Mouse (Mus musculus) neural tube, embryonic 11.5 days (tissue): ENCODE results near the gene Fyn. TPM values are rescaled to one million over a fixed set of nuclear protein-coding genes. Genes with fewer than 3 reads are reported as not detected.

ENCODE experiments used
- ATAC-seq: fragments of 200-750 bp; cut with Nextera tagmentation; 2 replicates; pipeline ENCODE4 v1.8.0; 2017; ENCODE audit warnings: moderate number of reproducible peaks, mild to moderate bottlenecking, moderate TSS enrichment, moderate library complexity; ENCODE audit not compliant: insufficient read depth, low FRiP score, low TSS enrichment
- DNase-seq: peaks from one replicate; pipeline ENCODE4 v3.0.0-alpha.2; 2015; ENCODE audit warnings: low spot score
- H3K27ac ChIP-seq: fragments of 300-500 bp; sonication (generic); 2 replicates; pipeline ENCODE4 v1.5.1; 2014; ENCODE audit warnings: low read depth, mild to moderate bottlenecking, low read length
- H3K27me3 ChIP-seq: fragments of 300-500 bp; sonication (generic); 2 replicates; pipeline ENCODE4 v1.6.1; 2014; ENCODE audit warnings: mild to moderate bottlenecking, low read length, mixed read lengths; ENCODE audit not compliant: control insufficient read depth, insufficient read depth
- H3K36me3 ChIP-seq: fragments of 300-500 bp; sonication (generic); 2 replicates; pipeline ENCODE4 v1.6.1; 2014; ENCODE audit warnings: mild to moderate bottlenecking, low read length, moderate library complexity, mixed read lengths; ENCODE audit not compliant: control insufficient read depth, insufficient read depth
- H3K4me1 ChIP-seq: fragments of 300-500 bp; sonication (generic); 2 replicates; pipeline ENCODE4 v1.6.1; 2014; ENCODE audit warnings: low read length, mixed read lengths; ENCODE audit not compliant: control insufficient read depth, insufficient read depth
- H3K4me2 ChIP-seq: fragments of 300-500 bp; sonication (generic); 2 replicates; pipeline ENCODE4 v1.6.1; 2014; ENCODE audit warnings: low read depth, mild to moderate bottlenecking, moderate library complexity
- H3K4me3 ChIP-seq: fragments of 300-500 bp; sonication (generic); 2 replicates; pipeline ENCODE4 v1.5.1; 2014; ENCODE audit warnings: low read depth, low read length
- H3K9ac ChIP-seq: fragments of 300-500 bp; sonication (generic); 2 replicates; pipeline ENCODE4 v1.6.1; 2014; ENCODE audit warnings: mild to moderate bottlenecking, low read length
- H3K9me3 ChIP-seq: fragments of 300-500 bp; sonication (generic); 2 replicates; pipeline ENCODE4 v1.6.1; 2016; ENCODE audit warnings: low read length; ENCODE audit not compliant: control insufficient read depth
- WGBS: fragments of 180-500 bp; shearing (Covaris S2); extraction: QIAGEN DNeasy Blood & Tissue Kit; methylation state at CpG from one replicate; pipeline ENCODE4 v1.1.7; 2014; 5-methylcytosine and 5-hydroxymethylcytosine counted together
- polyA plus RNA-seq: library from polyadenylated mRNA; unstranded; fragments of >200 nt; fragmentation: Nextera tagmentation; extraction: Ambion mirVana; gene quantifications from 2 replicates; pipeline ENCODE4 v1.2.1, GENCODE M21; 2014

Gene Fyn
- polyA plus RNA-seq, 1 experiment from 2014 or later: 66.0 TPM

GRCm38 (mm10) chr10:39589765-39590546, 221.3 kb downstream of the Fyn start:
- H3K27me3 ChIP-seq: no peaks in the 10 kb centered on the region
- no peak for DNase-seq

DNA sequence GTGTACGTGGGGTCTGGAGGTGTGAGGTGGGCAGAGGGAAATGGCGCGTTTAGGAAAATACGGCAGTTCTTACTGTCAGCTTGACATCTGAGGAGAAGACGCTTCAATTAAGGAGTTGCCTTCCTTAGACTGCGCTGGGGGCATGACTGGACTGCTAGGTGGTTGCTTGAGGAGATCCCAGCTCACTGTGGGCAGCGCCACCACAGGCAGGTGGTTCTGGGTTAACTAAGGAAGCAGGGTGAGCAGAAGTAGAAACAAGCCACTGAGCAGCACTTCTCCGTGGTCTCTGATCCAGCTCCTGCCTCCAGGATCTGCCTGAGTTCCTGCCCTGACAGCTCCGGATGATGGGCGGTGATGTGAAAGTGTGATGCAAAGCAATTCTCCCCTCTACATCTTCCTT, 222.0 kb downstream of the Fyn start:
- no peak for DNase-seq
- Histone ChIP-seq H3K27me3 (no peaks in the 10 kb centered on the region), H3K27ac (no peak overlapping the region), H3K36me3 (no peaks in the 10 kb centered on the region), H3K9ac (no peak overlapping the region), H3K4me3 (no peak overlapping the region), H3K9me3 (0 out of 2 replicates have a peak, but pooled peaks cover 6% of the 10 kb centered on the region), H3K4me2 (no peak overlapping the region), H3K4me1 (peaks cover 14% of the 10 kb centered on the region)
- WGBS: 86% methylated on average over 10 of the region's 10 CpGs
- ATAC-seq: no peak

More at GRCm38 (mm10) chr10:39589765-39590546, 221.3 kb downstream of the Fyn start:
- 86% methylated on average over 19 of the region's 19 CpGs for whole genome bisulfite sequencing
- ATAC-seq: no peak
- Histone ChIP-seq H3K4me1 (peaks cover 14% of the 10 kb centered on the region), H3K9me3 (0 out of 2 replicates have a peak, but pooled peaks cover 6% of the 10 kb centered on the region), H3K4me3 (no peak overlapping the region), H3K4me2 (no peak overlapping the region), H3K9ac (no peak overlapping the region), H3K36me3 (no peaks in the 10 kb centered on the region), H3K27ac (no peak overlapping the region)

GRCm38 (mm10) chr10:39592501-39592900, 223.8 kb downstream of the Fyn start:
- no peak for ATAC-seq
- 71% methylated on average over 4 of the region's 4 CpGs for WGBS
- Histone ChIP-seq H3K27me3 (no peaks in the 10 kb centered on the region), H3K4me2 (no peak overlapping the region), H3K4me3 (no peak overlapping the region), H3K4me1 (peaks cover 13% of the 10 kb centered on the region), H3K9ac (no peak overlapping the region), H3K27ac (no peak overlapping the region), H3K9me3 (0 out of 2 replicates have a peak, but pooled peaks cover 6% of the 10 kb centered on the region), H3K36me3 (no peaks in the 10 kb centered on the region)
- DNase-seq: no peak

DNA sequence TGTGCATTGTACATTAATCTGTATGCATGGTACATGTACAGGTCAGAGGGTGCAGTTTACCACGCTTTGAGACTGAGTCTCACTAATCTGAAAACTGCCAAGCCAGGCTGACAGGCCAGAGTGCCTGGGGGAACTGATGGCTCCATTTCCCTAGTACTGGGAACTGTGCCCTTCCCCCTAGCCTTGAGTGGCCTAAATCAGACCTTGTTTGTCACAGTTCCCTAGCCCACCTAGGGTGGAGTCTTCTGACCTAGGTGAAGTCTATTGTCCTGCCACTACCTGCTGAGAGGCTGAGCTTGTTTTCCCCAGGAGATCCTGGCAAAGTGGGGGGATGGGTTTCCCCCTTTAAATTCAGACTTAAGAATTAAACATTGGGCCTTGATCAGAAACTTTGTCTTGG, 226.1 kb downstream of the Fyn start:
- Histone ChIP-seq H3K27me3 (no peaks in the 10 kb centered on the region), H3K27ac (no peak overlapping the region), H3K4me3 (no peak overlapping the region), H3K9ac (no peak overlapping the region), H3K4me2 (no peak overlapping the region), H3K36me3 (no peaks in the 10 kb centered on the region), H3K9me3 (0 out of 2 replicates have a peak, but pooled peaks cover 6% of the 10 kb centered on the region), H3K4me1 (peaks cover 3% of the 10 kb centered on the region; the same call in 1 of the 2 replicates)
- DNase-seq (no peak), ATAC-seq (no peak)
- 85% methylated on average over 1 of the region's 1 CpGs for WGBS

- no peak for DNase-seq
- Histone ChIP-seq H3K36me3 (no peaks in the 10 kb centered on the region), H3K9me3 (0 out of 2 replicates have a peak, but pooled peaks cover 6% of the 10 kb centered on the region), H3K4me2 (no peak overlapping the region), H3K4me1 (peaks cover 3% of the 10 kb centered on the region; the same call in 1 of the 2 replicates), H3K4me3 (no peak overlapping the region), H3K27me3 (no peaks in the 10 kb centered on the region), H3K9ac (no peak overlapping the region), H3K27ac (no peak overlapping the region)
- no peak for ATAC-seq
- WGBS: 90% methylated on average over 3 of the region's 3 CpGs
These were observed 227.2 kb downstream of the Fyn start for GRCm38 (mm10) chr10:39595862-39596261.

GRCm38 (mm10) chr10:39597116-39597791, 228.6 kb downstream of the Fyn start:
- 44% methylated on average over 9 of the region's 9 CpGs for WGBS
- Histone ChIP-seq H3K9me3 (0 out of 2 replicates have a peak, but pooled peaks cover 6% of the 10 kb centered on the region), H3K27ac (no peak overlapping the region), H3K4me2 (no peak overlapping the region), H3K36me3 (no peaks in the 10 kb centered on the region), H3K9ac (no peak overlapping the region; the same call in 1 of the 2 replicates), H3K27me3 (no peaks in the 10 kb centered on the region), H3K4me3 (no peak overlapping the region), H3K4me1 (peaks cover 3% of the 10 kb centered on the region; the same call in 1 of the 2 replicates)
- no peak for DNase-seq
- no peak for ATAC-seq

- ATAC-seq (no peak), DNase-seq (no peak)
- H3K27me3 ChIP-seq: no peaks in the 10 kb centered on the region
- H3K36me3 ChIP-seq: no peaks in the 10 kb centered on the region
- 63% methylated on average over 3 of the region's 3 CpGs for WGBS
- H3K27ac ChIP-seq: no peak overlapping the region
- no peak overlapping the region; the same call in 1 of the 2 replicates for H3K9ac ChIP-seq
- no peak overlapping the region for H3K4me3 ChIP-seq
- 0 out of 2 replicates have a peak, but pooled peaks cover 6% of the 10 kb centered on the region for H3K9me3 ChIP-seq
- H3K4me1 ChIP-seq: peaks cover 3% of the 10 kb centered on the region; the same call in 1 of the 2 replicates
- H3K4me2 ChIP-seq: no peak overlapping the region
These were observed 229.1 kb downstream of the Fyn start for GRCm38 (mm10) chr10:39597792-39598183.

DNA sequence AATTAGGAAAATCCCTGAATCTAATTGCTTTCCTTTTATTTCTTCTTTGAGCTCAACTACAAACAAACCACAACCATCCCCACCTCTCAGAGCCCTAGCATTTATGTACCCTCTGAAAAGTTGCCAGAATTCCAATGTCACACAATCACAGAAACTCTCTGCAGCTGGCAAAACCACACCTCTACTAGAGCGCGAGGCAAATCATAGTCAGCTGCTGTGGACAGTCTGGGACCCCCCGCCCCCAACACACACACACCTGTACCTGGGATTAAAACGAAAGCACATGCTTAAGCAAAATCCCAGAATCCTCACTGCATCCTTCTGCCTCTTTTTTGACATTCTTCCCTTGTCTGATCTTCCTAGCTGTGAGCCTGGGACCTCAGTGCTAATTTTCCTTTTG, 230.9 kb downstream of the Fyn start:
- H3K36me3 ChIP-seq: no peaks in the 10 kb centered on the region
- no peak overlapping the region for H3K4me2 ChIP-seq
- ATAC-seq: no peak
- H3K4me1 ChIP-seq: peaks cover 3% of the 10 kb centered on the region; the same call in 1 of the 2 replicates
- no peak overlapping the region for H3K9ac ChIP-seq
- no peaks in the 10 kb centered on the region for H3K27me3 ChIP-seq
- 89% methylated on average over 4 of the region's 4 CpGs for WGBS
- H3K4me3 ChIP-seq: no peak overlapping the region
- no peak for DNase-seq
- H3K27ac ChIP-seq: no peak overlapping the region
- no peaks in the 10 kb centered on the region for H3K9me3 ChIP-seq
